Comparison of ENCODE assay signal across 12 mouse cellular contexts in the genomic region with DNA sequence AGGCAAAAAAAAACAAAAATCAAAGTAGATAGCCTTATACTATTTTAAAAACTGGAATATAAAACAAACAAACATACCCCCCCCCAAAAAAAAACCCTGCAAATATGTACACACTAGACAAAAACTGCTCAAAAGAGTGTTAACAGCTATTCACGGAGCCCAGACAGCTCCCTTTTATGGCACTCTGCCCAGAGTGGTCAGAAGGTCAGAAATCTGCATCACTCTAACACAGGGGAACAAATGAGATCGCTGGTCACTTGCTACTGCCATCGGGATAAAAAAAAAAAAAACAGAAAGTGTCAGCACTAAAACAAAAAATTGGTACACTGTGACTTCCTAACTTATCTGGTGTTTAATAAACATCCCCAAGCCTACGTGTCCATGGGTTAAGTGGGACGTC.
DNase-seq lines count a peak whose midpoint lies in the region; ATAC-seq and TF ChIP-seq lines count a peak whose summit lies in the region.
"Had no signal": no experiment of that assay in that cellular context is flagged by ENCODE, and none has a peak within 500 bp of the region (broad histone marks: within the 10 kb centered on the region; RNA-seq: fewer than 3 reads in every experiment).

No protein-coding gene starts in this region.

- no peaks in the 10 kb centered on the region for H3K27me3 ChIP-seq in lung, embryonic 14.5 days (ENCODE audit: insufficient read depth, low read length)
- H3K27me3 ChIP-seq in forebrain, embryonic 14.5 days (replicated peaks; ENCODE audit: control insufficient read depth, insufficient read depth, low read length) = no peaks in the 10 kb centered on the region
- H3K27me3 ChIP-seq: embryonic facial prominence, embryonic 13.5 days had no signal

- no peak for TF ChIP-seq CTCF in lung, embryonic 14.5 days (IDR thresholded peaks at IDR 0.05; ENCODE audit: low read depth)
- no peak for TF ChIP-seq CTCF in lung, adult 2 months (IDR thresholded peaks at IDR 0.05; ENCODE audit: insufficient read depth, low read length)

- no peak overlapping the region for H3K27ac ChIP-seq in lung, embryonic 14.5 days (ENCODE audit: low read depth)
- H3K27ac ChIP-seq in forebrain, embryonic 14.5 days (ENCODE audit: low read depth, low read length) = no peak overlapping the region
- H3K27ac ChIP-seq: embryonic facial prominence, embryonic 13.5 days; left cerebral cortex, adult 2 months; macrophage had no signal

- no peak for ATAC-seq in lung, embryonic 14.5 days (ENCODE audit: insufficient read depth)
- ATAC-seq in forebrain, embryonic 14.5 days = no peak

- intact Hi-C loops in heart, postnatal 25 days (cut with DNase I) = no loop called here

- TF ChIP-seq POLR2A in lung, adult 2 months (IDR thresholded peaks at IDR 0.05; ENCODE audit: borderline replicate concordance, extremely low read depth, low read depth, low read length) = no peak

- H3K4me1 ChIP-seq in lung, embryonic 14.5 days (ENCODE audit: insufficient read depth) = no peaks in the 10 kb centered on the region
- H3K4me1 ChIP-seq in lung, adult 2 months (ENCODE audit: control insufficient read depth, insufficient read depth, low read length) = peaks cover 4% of the 10 kb centered on the region; the same call in 1 of the 2 replicates
- no peaks in the 10 kb centered on the region for H3K4me1 ChIP-seq in forebrain, embryonic 14.5 days (ENCODE audit: control insufficient read depth, insufficient read depth, low read length)
- H3K4me1 ChIP-seq: embryonic facial prominence, embryonic 13.5 days had no signal

- no peak overlapping the region for H3K4me3 ChIP-seq in lung, embryonic 14.5 days (ENCODE audit: low read depth, low read length)
- no peak overlapping the region for H3K4me3 ChIP-seq in lung, adult 2 months (replicated peaks; ENCODE audit: extremely low read depth, low read depth, low read length)
- H3K4me3 ChIP-seq in forebrain, embryonic 14.5 days (ENCODE audit: low read depth, low read length) = no peak overlapping the region
- H3K4me3 ChIP-seq: embryonic facial prominence, embryonic 13.5 days; left cerebral cortex, adult 2 months had no signal

- WGBS in lung, embryonic 14.5 days = 24% methylated on average over 5 of the region's 5 CpGs
- 45% methylated on average over 5 of the region's 5 CpGs for WGBS in lung, adult 2 months
- 69% methylated on average over 5 of the region's 5 CpGs for WGBS in forebrain, embryonic 14.5 days

- no peaks in the 10 kb centered on the region for H3K36me3 ChIP-seq in lung, embryonic 14.5 days (ENCODE audit: insufficient read depth)
- H3K36me3 ChIP-seq in forebrain, embryonic 14.5 days (ENCODE audit: control insufficient read depth, insufficient read depth, low read length) = no peaks in the 10 kb centered on the region; the same call in 1 of the 2 replicates

- no peak overlapping the region for H3K9ac ChIP-seq in lung, embryonic 14.5 days
- no peak overlapping the region for H3K9ac ChIP-seq in forebrain, embryonic 14.5 days (ENCODE audit: low read length)
- H3K9ac ChIP-seq: embryonic facial prominence, embryonic 13.5 days had no signal

- no peak overlapping the region for H3K4me2 ChIP-seq in lung, embryonic 14.5 days
- no peak overlapping the region for H3K4me2 ChIP-seq in forebrain, embryonic 14.5 days (ENCODE audit: low read length)
- H3K4me2 ChIP-seq: embryonic facial prominence, embryonic 13.5 days had no signal

- DNase-seq in heart, adult 18-20 months = peak; percentile 15 to 48
- DNase-seq in heart, postnatal 25 days (ENCODE audit: low spot score) = no peak
- peak; percentile 83 for DNase-seq in lung, embryonic 14.5 days
- DNase-seq in lung, adult 2 months = no peak
- DNase-seq in kidney, postnatal 10 days = peak; percentile 73
- peak; percentile 43 for DNase-seq in testis, postnatal 10 days (ENCODE audit: low spot score)
- no peak for DNase-seq in layer of hippocampus, adult 8-10 months (ENCODE audit: low spot score in 2 of 2)
- DNase-seq in forebrain, embryonic 14.5 days (ENCODE audit: low spot score) = no peak
- DNase-seq: right cerebral cortex, adult 18-20 months had no signal

- no peaks in the 10 kb centered on the region for H3K9me3 ChIP-seq in lung, embryonic 14.5 days (ENCODE audit: low read depth, low read length)
- no peaks in the 10 kb centered on the region for H3K9me3 ChIP-seq in forebrain, embryonic 14.5 days (replicated peaks; ENCODE audit: control insufficient read depth, low read length)
- H3K9me3 ChIP-seq: embryonic facial prominence, embryonic 13.5 days had no signal

Comparison
In these comparisons a context has a peak if more than half of its experiments do, and no peak if none do; other contexts are left out.
1. DNase-seq: peak in heart, adult 18-20 months (2 of 2), lung, embryonic 14.5 days (single experiment), kidney, postnatal 10 days (single experiment) and testis, postnatal 10 days (single experiment); none in heart, postnatal 25 days (single experiment), lung, adult 2 months (single experiment), layer of hippocampus, adult 8-10 months (0 of 2) and forebrain, embryonic 14.5 days (single experiment).